Mouse (Mus musculus): Measurements from ENCODE around the gene Nubp2. TPM values are rescaled to one million over a fixed set of nuclear protein-coding genes. Genes with fewer than 3 reads are reported as not detected.

Gene Nubp2
- total and polyA plus RNA-seq, 3 experiments, result 70.9 to 124 (median 89.1) TPM

DNA sequence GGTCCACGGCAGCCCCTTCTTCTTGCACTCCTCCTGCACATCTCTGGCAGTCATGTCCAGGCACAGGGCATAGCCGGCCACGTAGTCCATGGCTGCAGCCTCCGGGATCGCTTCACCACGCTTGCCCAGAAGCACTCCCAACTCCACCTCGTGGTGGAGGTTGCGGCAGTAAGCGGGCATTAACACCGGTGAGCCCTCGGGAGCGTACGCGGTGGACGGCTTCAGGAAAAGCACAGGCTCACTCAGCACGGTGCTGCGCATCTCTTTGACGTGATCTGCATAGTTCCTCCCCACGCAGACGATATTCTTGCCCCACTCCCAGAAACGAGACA, 36.5 kb downstream of the Nubp2 start (continued):
- no peak for TF ChIP-seq CHD1 (IDR thresholded peaks at IDR 0.05; ENCODE audit: low read depth, low read length)
- peak; percentile 5; the same call in 1 of the 2 replicates for TF ChIP-seq ELF1 (IDR thresholded peaks at IDR 0.05; ENCODE audit: low read depth, low read length)
- TF ChIP-seq SMC3 (IDR thresholded peaks at IDR 0.05; ENCODE audit: low read depth, low read length), result peak; percentile 20; the same call in 1 of the 2 replicates
- peak; percentile 62; the same call in 1 of the 2 replicates for TF ChIP-seq TCF12 (IDR thresholded peaks at IDR 0.05; ENCODE audit: low read depth, low read length)
- TF ChIP-seq USF2 (conservative IDR thresholded peaks at IDR 0.05; ENCODE audit: low read depth, low read length), result no peak
- TF ChIP-seq USF1 (IDR thresholded peaks at IDR 0.05; ENCODE audit: low read depth, low read length), result no peak
- 0 out of 2 replicates have a peak, but pooled peaks have one; percentile 16 for TF ChIP-seq ZMIZ1 (IDR thresholded peaks at IDR 0.05; ENCODE audit: low read depth, low read length)
- TF ChIP-seq POLR2AphosphoS2 (IDR thresholded peaks at IDR 0.05; ENCODE audit: low read depth, low read length), result no peak
- TF ChIP-seq PAX5 (IDR thresholded peaks at IDR 0.05; ENCODE audit: low read length), result no peak
- TF ChIP-seq JUN (IDR thresholded peaks at IDR 0.05; ENCODE audit: insufficient read depth, low read depth, low read length), result no peak
- TF ChIP-seq ZKSCAN1 (IDR thresholded peaks at IDR 0.05; ENCODE audit: borderline replicate concordance, low read depth, low read length), result no peak
- TF ChIP-seq TBP (conservative IDR thresholded peaks at IDR 0.05; ENCODE audit: low read depth, low read length), result peak; percentile 54; the same call in 1 of the 2 replicates
- TF ChIP-seq SIN3A (IDR thresholded peaks at IDR 0.05; ENCODE audit: low read length), result peak; percentile 84
- TF ChIP-seq ETS1 (conservative IDR thresholded peaks at IDR 0.05; ENCODE audit: low read depth, low read length), result no peak
- no peak for TF ChIP-seq POLR2A (IDR thresholded peaks at IDR 0.05; ENCODE audit: low read depth, low read length)
- TF ChIP-seq CTCF (conservative IDR thresholded peaks at IDR 0.05 in 1 of 2, IDR thresholded peaks at IDR 0.05 in 1 of 2; ENCODE audit: low read depth in 2 of 2, low read length in 2 of 2), result peak in 1 of 2 experiments; percentile 37; a peak in 2 of 4 replicates
- no peak for TF ChIP-seq JUND (conservative IDR thresholded peaks at IDR 0.05; ENCODE audit: low read depth, low read length)
- TF ChIP-seq MAFK (IDR thresholded peaks at IDR 0.05; ENCODE audit: insufficient replicate concordance, low read length), result no peak
- no peak for TF ChIP-seq GABPA (IDR thresholded peaks at IDR 0.05; ENCODE audit: insufficient replicate concordance, low read depth, low read length)

- Histone ChIP-seq H3K27me3 (replicated peaks) (peaks cover 10% of the 10 kb centered on the region), H3K9me3 (replicated peaks; ENCODE audit: low read length) (no peaks in the 10 kb centered on the region), H3K9ac (ENCODE audit: insufficient read depth, low read depth) (no peak overlapping the region; the same call in 1 of the 2 replicates), H3K4me3 (replicated peaks in 1 of 3; ENCODE audit: low read depth in 2 of 3, low read length in 2 of 3, poor library complexity in 1 of 3) (peak overlapping the region in 2 of 3 experiments; percentile 74 to 75), H3K4me2 (ENCODE audit: insufficient read depth, low read depth, poor library complexity, severe bottlenecking) (peak overlapping the region; percentile 42), H3K79me2 (replicated peaks; ENCODE audit: control insufficient read depth, extremely low read depth, insufficient read depth, poor library complexity, severe bottlenecking) (no peaks in the 10 kb centered on the region), H3K36me3 (replicated peaks in 1 of 2; ENCODE audit: control insufficient read depth in 1 of 2, insufficient read depth in 1 of 2, low read length in 1 of 2) (peaks cover 8 to 16% of the 10 kb centered on the region in 2 experiments), H3K4me1 (ENCODE audit: control insufficient read depth in 1 of 2, insufficient read depth in 2 of 2) (peaks cover 0 to 25% of the 10 kb centered on the region in 2 experiments; a peak in 2 of 4 replicates), H3K27ac (ENCODE audit: insufficient read depth, low read depth) (no peak overlapping the region)
- no peak for DNase-seq (ENCODE audit: extremely low read depth)
- in situ Hi-C loops (cut with MboI; ENCODE audit: low pct_ligation_motif_present, low pct_unique_long_range_greater_than_20kb, low sequenced_read_pairs), result no loop called here
- no peak for TF ChIP-seq MEF2A (IDR thresholded peaks at IDR 0.05; ENCODE audit: borderline replicate concordance, low read depth, low read length)
- no peak for TF ChIP-seq NELFE (IDR thresholded peaks at IDR 0.05; ENCODE audit: low read depth, low read length)
- no peak for TF ChIP-seq CHD1 (IDR thresholded peaks at IDR 0.05; ENCODE audit: low read depth, low read length)
- TF ChIP-seq POLR2A (IDR thresholded peaks at IDR 0.05; ENCODE audit: low read depth, low read length), result no peak
- no peak for TF ChIP-seq IRF4 (IDR thresholded peaks at IDR 0.05; ENCODE audit: low read depth, low read length)
- no peak for TF ChIP-seq CHD2 (IDR thresholded peaks at IDR 0.05; ENCODE audit: low read length)
- TF ChIP-seq MAFK (IDR thresholded peaks at IDR 0.05; ENCODE audit: insufficient replicate concordance, low read length), result no peak
- TF ChIP-seq TBP (conservative IDR thresholded peaks at IDR 0.05; ENCODE audit: low read depth, low read length), result no peak
- TF ChIP-seq PAX5 (IDR thresholded peaks at IDR 0.05; ENCODE audit: low read length), result no peak
- no peak for TF ChIP-seq JUN (IDR thresholded peaks at IDR 0.05; ENCODE audit: insufficient read depth, low read depth, low read length)
- no peak for TF ChIP-seq CTCF (conservative IDR thresholded peaks at IDR 0.05 in 1 of 2, IDR thresholded peaks at IDR 0.05 in 1 of 2; ENCODE audit: low read depth in 2 of 2, low read length in 2 of 2)
- TF ChIP-seq ETS1 (conservative IDR thresholded peaks at IDR 0.05; ENCODE audit: low read depth, low read length), result no peak
- TF ChIP-seq MXI1 (IDR thresholded peaks at IDR 0.05; ENCODE audit: low read depth, low read length), result no peak
- no peak for TF ChIP-seq NRF1 (IDR thresholded peaks at IDR 0.05; ENCODE audit: low read depth, low read length)
- no peak for TF ChIP-seq ZMIZ1 (IDR thresholded peaks at IDR 0.05; ENCODE audit: low read depth, low read length)
- no peak for TF ChIP-seq GABPA (IDR thresholded peaks at IDR 0.05; ENCODE audit: insufficient replicate concordance, low read depth, low read length)
- TF ChIP-seq MYC (IDR thresholded peaks at IDR 0.05; ENCODE audit: low read depth, low read length), result no peak
- no peak for TF ChIP-seq USF1 (IDR thresholded peaks at IDR 0.05; ENCODE audit: low read depth, low read length)
- no peak for TF ChIP-seq E2F4 (IDR thresholded peaks at IDR 0.05; ENCODE audit: insufficient replicate concordance, low read depth, low read length)
- no peak for TF ChIP-seq MAZ (IDR thresholded peaks at IDR 0.05; ENCODE audit: low read depth, low read length)
- dilution Hi-C loops (cut with MboI; ENCODE audit: extremely low pct_ligation_motif_present, extremely low pct_unique_long_range_greater_than_20kb, low sequenced_read_pairs), result no loop called here
Observed at GRCm38 (mm10) chr17:24848600-24849031, 37.5 kb downstream of the Nubp2 start.
